Mouse (Mus musculus) ovary, postnatal 14 days (tissue): ENCODE measurements around the gene Scyl1.

ENCODE experiments used
- DNase-seq: peaks from one replicate; pipeline ENCODE4 v3.0.0; 2022; ENCODE audit warnings: low spot score

Gene Scyl1

DNA sequence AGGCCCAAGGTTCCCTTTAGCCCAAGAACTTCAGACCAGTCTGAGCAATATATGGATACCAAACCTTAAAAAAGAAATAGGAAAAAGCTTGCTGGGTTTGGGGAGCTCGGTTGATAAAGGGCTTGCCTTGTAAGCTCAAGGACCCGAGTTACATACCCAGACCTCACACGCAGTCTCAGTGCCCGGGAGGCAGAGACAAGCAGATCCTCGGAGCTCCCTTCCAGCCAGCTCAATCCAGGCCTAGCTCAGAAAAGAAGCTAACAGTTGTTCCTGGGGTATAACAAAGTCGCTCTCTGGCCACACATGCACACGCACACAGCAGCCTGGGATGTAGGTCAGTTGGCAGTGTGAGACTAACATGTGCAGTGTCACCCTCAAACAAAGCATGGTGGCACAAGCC is 16.7 kb upstream of the Scyl1 start:
- no peak for DNase-seq

- DNase-seq, result peak; percentile 85
Observed at GRCm38 (mm10) chr19:5787128-5787635, 16.0 kb upstream of the Scyl1 start.

DNA sequence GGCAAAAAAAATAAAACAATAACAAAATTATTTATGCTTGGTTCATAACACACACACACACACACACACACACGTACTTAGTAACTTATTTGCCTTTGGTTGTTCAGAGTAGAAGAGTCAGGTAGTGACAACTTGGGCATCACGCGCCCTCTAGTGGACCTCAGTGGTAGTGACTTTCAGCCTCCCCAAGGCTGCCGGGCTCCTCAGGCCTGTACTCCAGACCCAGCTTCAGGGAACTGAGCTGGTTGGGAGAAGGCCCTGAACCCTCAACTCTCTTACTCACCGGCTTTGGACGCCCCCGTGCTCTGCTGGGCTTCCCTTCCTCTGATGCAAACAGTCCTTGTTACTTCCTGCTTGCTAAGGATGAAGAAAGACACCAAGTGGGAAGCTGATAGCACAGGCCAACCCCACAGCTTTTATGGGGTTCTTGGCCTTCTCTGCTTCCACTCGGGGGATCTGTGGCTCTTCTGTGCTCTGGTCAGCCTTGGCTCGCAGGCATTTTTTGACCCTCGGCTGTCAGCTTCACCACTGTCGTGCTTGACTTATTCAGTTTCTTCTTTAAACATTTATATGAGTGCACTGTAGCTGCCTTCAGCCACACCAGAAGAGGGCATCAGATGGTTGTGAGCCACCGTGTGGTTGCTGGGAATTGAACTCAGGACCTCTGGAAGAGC is 15.4 kb upstream of the Scyl1 start:
- peak; percentile 93 for DNase-seq

DNA sequence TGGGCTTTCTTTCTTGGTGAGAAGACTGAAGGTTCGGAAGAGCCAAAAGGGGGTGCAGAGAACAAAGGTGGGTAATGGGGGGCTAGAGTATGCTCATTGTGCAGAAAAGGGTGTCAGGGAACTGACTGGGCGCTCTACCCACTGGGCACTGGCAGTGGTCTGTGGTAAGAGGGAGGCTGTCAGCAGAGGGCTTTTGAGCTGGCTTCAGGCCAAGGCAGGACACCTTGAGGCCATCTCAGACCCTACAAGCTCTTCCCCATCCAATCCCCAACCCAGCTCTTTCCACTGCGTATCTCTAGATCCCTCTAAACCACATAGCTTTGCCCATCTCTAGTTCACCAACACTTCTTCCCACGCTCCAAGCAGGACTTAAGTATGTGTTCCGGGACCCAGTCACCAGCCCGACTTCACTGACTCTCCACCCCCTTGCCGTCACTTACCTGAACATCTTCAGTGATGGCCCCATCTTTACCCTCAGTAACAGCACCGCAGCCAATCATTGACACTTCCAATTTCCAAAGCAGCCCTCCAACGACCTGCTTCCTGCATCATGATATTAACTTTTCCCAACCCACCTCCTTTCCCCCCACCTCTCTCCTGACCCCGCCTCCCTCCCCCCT is 13.8 kb upstream of the Scyl1 start:
- no peak for DNase-seq

- no peak for DNase-seq
Observed at GRCm38 (mm10) chr19:5782121-5782520, 10.9 kb upstream of the Scyl1 start.

DNA sequence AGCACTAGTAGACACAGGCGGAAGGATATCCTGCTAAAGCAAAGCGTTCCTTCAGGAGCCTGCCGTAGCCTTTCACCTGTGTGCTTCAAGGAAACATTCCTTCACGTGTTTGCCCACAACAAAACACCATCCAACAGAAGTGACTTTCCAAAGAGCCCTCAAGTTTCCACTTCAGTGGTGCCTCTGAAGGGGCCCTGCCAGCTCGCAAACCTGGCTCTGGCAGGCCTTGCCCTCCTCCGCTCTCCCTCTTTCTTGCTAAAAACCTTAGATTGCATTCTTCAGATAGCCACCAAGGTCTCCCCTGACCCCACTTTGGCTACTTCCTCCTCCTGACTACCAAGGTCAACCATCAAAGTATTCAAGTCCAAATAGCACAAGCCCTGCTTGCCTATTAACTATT is 10.3 kb upstream of the Scyl1 start:
- DNase-seq, result no peak

DNA sequence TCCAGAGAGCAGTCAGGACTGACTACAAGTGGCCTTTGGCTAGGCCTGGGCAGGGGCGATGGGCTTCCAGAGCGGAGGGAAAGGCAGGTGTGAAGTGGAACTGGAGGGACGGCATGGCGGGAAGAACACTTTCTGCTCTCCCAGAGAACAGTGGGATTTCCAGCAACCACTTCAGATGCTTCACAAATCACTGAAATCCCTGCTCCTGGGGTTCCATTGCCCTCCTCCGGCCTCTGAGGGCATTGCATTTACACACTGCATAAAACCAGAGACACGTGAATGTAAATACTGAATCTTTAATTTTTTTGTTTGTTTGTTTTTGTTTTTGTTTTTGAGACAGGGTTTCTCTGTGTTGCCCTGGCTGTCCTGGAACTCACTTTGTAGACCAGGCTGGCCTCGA is 9.0 kb upstream of the Scyl1 start:
- no peak for DNase-seq

DNA sequence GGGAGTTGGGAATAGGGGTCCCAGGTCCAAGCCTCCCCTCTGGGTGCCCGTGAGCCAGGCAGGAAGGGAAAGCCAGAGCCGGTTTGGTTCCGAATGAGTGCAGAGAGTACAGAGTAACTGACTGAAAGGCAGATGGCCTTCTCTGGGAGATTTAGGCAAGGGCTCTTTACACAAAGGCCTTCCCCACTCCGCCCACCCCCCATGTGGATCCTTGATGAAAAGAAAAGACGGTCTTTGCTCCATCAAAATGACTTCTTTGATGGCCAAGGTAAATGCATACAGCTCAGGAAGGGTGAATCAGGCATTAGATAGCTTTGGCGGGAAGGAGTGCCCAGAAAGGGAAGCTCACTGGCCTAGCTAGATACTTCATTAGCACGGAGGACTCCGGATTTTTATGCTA is 7.1 kb upstream of the Scyl1 start:
- no peak for DNase-seq

- DNase-seq, result no peak
Observed at GRCm38 (mm10) chr19:5777387-5778032, 6.3 kb upstream of the Scyl1 start.

- no peak for DNase-seq
Observed at GRCm38 (mm10) chr19:5770311-5770710, 908 bp downstream of the Scyl1 start.

DNA sequence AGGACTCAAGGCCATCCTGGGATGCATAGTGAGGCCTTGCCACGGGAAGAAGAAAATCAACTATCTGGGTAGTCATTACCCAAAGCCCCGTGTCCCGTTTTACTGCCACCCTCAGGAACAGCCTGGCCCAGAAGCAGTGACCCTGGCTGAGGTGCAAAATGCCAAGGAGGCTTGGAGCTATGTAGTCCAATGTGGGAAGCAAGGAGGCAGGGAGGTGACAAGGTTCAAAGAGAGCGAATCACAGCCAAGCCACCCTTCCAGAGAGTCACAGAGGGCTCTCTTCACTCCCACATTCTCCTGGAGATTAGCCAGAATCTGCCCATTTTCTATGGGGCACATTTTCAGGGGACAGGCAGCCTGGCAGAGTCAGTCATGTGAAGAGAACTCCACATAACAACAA is 3.9 kb downstream of the Scyl1 start:
- DNase-seq, result no peak

- DNase-seq, result no peak
Observed at GRCm38 (mm10) chr19:5763163-5763562, 8.1 kb downstream of the Scyl1 start.

DNA sequence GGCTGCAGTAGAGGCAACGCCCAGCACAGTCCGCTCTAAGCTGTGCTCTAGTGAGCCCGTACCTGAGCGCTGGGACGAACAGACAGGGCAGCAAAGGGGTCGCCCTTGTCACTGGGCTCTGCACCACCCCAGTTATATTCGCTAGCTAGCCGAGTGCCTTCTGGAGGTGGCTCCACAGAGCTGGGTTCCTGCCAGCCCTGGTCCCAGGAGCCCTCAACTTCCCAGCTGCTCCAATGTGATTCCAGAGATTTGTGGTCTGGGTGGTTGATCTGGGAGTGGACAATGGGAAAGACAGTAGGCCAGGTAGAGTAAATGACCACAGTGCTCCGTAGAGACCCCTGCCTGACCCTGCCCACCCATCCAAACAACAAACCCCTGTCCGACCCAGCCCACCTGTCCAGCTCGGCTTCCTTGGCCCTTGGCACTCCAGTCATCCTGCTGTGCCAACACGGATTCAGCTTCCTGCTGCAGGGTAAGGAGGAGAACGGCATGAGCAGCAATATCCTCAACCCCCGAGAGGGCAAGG is 12.3 kb downstream of the Scyl1 start:
- no peak for DNase-seq

GRCm38 (mm10) chr19:5756991-5757636 is 14.1 kb downstream of the Scyl1 start:
- DNase-seq, result no peak

- no peak for DNase-seq
Observed at GRCm38 (mm10) chr19:5756321-5756985, 14.8 kb downstream of the Scyl1 start.

- no peak for DNase-seq
Observed at GRCm38 (mm10) chr19:5751742-5752141, 19.5 kb downstream of the Scyl1 start.

DNA sequence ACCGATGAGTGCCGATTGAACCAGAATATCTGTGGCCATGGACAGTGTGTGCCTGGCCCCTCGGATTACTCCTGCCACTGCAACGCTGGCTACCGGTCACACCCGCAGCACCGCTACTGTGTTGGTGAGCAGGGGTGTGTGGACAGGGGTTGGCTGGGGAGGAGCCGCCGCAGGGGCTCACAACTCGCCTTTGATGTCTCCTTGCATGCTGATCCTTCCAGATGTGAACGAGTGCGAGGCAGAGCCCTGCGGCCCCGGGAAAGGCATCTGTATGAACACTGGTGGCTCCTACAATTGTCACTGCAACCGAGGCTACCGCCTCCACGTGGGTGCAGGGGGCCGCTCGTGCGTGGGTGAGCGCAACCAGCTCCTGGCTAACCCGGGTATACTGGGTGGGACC is 20.3 kb downstream of the Scyl1 start:
- DNase-seq, result no peak

GRCm38 (mm10) chr19:5749476-5749875 is 21.7 kb downstream of the Scyl1 start:
- DNase-seq, result no peak

- DNase-seq, result no peak
Observed at GRCm38 (mm10) chr19:5746907-5747363, 24.3 kb downstream of the Scyl1 start.

GRCm38 (mm10) chr19:5745756-5746710 is 25.2 kb downstream of the Scyl1 start:
- DNase-seq, result no peak

DNA sequence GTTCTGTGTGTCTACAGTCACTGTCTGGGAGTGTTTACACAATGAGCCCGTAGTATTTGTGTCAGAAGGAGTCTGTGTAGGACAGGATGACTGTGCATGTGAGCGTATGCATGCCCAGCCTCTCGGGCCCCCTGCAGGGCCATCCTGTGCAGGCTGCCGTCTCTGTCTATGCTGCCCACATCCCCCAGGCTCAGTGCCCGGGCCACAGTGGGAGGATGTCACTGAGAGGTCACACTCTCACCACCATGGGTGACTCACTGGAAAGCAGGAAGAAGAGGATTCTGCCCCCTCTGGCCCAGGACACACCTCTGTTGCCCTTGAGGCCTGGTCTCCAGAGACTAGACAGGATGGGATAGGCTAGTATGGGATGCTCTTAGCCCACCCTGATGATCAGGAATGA is 27.6 kb downstream of the Scyl1 start:
- no peak for DNase-seq
